Mouse (Mus musculus): Measurements from ENCODE around the gene Pde5a. TPM values are rescaled to one million over a fixed set of nuclear protein-coding genes. Genes with fewer than 3 reads are reported as not detected.

Gene Pde5a
- total and polyA plus RNA-seq, 3 experiments = not detected

DNA sequence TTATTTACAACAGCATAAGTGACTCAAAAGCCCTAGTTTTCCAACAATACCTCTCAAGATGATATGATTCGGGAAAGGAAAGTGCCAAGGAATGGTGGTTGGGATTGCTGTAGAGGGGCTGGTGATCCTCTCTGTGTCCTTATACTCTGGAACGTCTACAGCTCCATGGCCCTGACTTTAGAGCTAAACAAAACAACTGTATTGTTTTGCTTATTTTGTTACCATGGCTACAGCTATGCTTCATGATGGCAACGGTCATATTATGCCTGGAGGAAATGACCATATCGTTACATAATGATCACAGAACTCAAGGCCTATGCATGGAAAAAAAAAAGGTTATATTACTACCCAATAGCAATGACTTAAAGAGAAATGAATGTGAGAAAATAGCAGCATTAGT, 32.1 kb upstream of the Pde5a start:
- no peak for DNase-seq (ENCODE audit: low read depth, low spot score)
- H3K4me1 ChIP-seq (ENCODE audit: control insufficient read depth in 1 of 2, insufficient read depth in 2 of 2, low read length in 2 of 2) = peaks cover 5 to 6% of the 10 kb centered on the region in 2 experiments; a peak in 3 of 4 replicates

DNA sequence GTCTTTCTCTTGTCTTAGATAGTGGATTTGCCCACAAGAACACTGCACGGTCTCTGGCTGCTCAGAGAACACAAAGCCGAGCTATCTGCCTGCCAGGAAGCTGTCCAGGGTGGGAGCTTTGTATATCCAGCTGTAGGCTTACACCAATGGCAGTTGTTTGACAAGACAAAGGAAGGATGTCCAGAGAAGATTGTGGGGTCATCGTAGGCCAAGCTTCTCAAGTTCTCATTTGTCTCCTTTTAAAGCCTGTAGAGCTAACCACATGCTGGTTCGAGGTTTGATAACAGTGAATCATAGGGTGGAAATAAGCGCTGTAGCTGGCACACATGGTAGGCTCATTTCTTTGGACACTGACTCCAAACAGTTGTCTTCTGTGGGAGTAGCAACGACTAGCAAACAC, 24.5 kb upstream of the Pde5a start:
- H3K9ac ChIP-seq (ENCODE audit: control insufficient read depth, low read depth, low read length, poor library complexity, severe bottlenecking) = peak overlapping the region; percentile 22; the same call in 1 of the 2 replicates
- no peaks in the 10 kb centered on the region for H3K27me3 ChIP-seq (ENCODE audit: control insufficient read depth in 1 of 2, insufficient read depth in 2 of 2, low read length in 2 of 2)
- H3K4me3 ChIP-seq (ENCODE audit: control insufficient read depth in 1 of 2, insufficient read depth in 1 of 2, low read depth in 2 of 2, low read length in 2 of 2) = no peak overlapping the region
- H3K9me3 ChIP-seq (replicated peaks; ENCODE audit: insufficient read depth, low read length) = no peaks in the 10 kb centered on the region
- H3K36me3 ChIP-seq (ENCODE audit: control insufficient read depth in 1 of 2, insufficient read depth in 2 of 2, low read length in 2 of 2) = peaks cover 0 to 13% of the 10 kb centered on the region in 2 experiments; a peak in 2 of 4 replicates
- peak overlapping the region; percentile 53 for H3K27ac ChIP-seq (ENCODE audit: control insufficient read depth, low read depth, low read length)
- peak; percentile 87 for DNase-seq (ENCODE audit: low read depth, low spot score)
- no peaks in the 10 kb centered on the region for H3K79me2 ChIP-seq (ENCODE audit: control insufficient read depth, insufficient read depth, low read length, poor library complexity)
- H3K4me1 ChIP-seq (ENCODE audit: control insufficient read depth in 1 of 2, insufficient read depth in 2 of 2, low read length in 2 of 2) = peaks cover 7 to 12% of the 10 kb centered on the region in 2 experiments
- TF ChIP-seq E2F4 (IDR thresholded peaks at IDR 0.05; ENCODE audit: borderline replicate concordance, low read depth, low read length) = no peak
- TF ChIP-seq RCOR1 (IDR thresholded peaks at IDR 0.05; ENCODE audit: low read depth, low read length) = peak; percentile 68; the same call in 1 of the 2 replicates
- peak; percentile 73 for TF ChIP-seq SIN3A (IDR thresholded peaks at IDR 0.05; ENCODE audit: low read length)
- peak; percentile 89 for TF ChIP-seq GATA1 (IDR thresholded peaks at IDR 0.05; ENCODE audit: low read depth, low read length)
- no peak for TF ChIP-seq BHLHE40 (IDR thresholded peaks at IDR 0.05; ENCODE audit: borderline replicate concordance, low read depth, low read length)
- peak; percentile 91 for TF ChIP-seq TAL1 (IDR thresholded peaks at IDR 0.05; ENCODE audit: low read length)
- peak; percentile 90 for TF ChIP-seq TCF12 (IDR thresholded peaks at IDR 0.05; ENCODE audit: low read depth, low read length)
- 0 out of 2 replicates have a peak, but pooled peaks have one; percentile 16 for TF ChIP-seq JUND (IDR thresholded peaks at IDR 0.05; ENCODE audit: low read depth, low read length)
- no peak for TF ChIP-seq NELFE (IDR thresholded peaks at IDR 0.05; ENCODE audit: low read depth, low read length)
- TF ChIP-seq TBP (IDR thresholded peaks at IDR 0.05; ENCODE audit: low read depth, low read length) = peak; percentile 55; the same call in 1 of the 2 replicates
- TF ChIP-seq USF1 (IDR thresholded peaks at IDR 0.05; ENCODE audit: low read depth, low read length) = 0 out of 2 replicates have a peak, but pooled peaks have one; percentile 21
- peak; percentile 96 to 99 for TF ChIP-seq EP300 (IDR thresholded peaks at IDR 0.05; ENCODE audit: low read depth in 1 of 2, low read length in 2 of 2)
- peak; percentile 62 for TF ChIP-seq MYC (IDR thresholded peaks at IDR 0.05; ENCODE audit: low read depth, low read length)
- TF ChIP-seq ETS1 (IDR thresholded peaks at IDR 0.05; ENCODE audit: low read depth, low read length) = peak; percentile 89
- no peak for TF ChIP-seq SMC3 (IDR thresholded peaks at IDR 0.05; ENCODE audit: low read depth, low read length)
- TF ChIP-seq ZC3H11A (IDR thresholded peaks at IDR 0.05; ENCODE audit: low read depth, low read length) = no peak
- peak; percentile 77 for TF ChIP-seq MYB (IDR thresholded peaks at IDR 0.05; ENCODE audit: low read depth, low read length)
- TF ChIP-seq ZNF384 (IDR thresholded peaks at IDR 0.05; ENCODE audit: low read depth, low read length) = no peak
- TF ChIP-seq MAX (IDR thresholded peaks at IDR 0.05; ENCODE audit: low read length) = peak; percentile 79; the same call in 1 of the 2 replicates

More for the DNA sequence above, 32.1 kb upstream of the Pde5a start:
- no peak overlapping the region for H3K4me3 ChIP-seq (ENCODE audit: control insufficient read depth in 1 of 2, insufficient read depth in 1 of 2, low read depth in 2 of 2, low read length in 2 of 2)
- no peaks in the 10 kb centered on the region for H3K9me3 ChIP-seq (replicated peaks; ENCODE audit: insufficient read depth, low read length)
- no peaks in the 10 kb centered on the region for H3K27me3 ChIP-seq (ENCODE audit: control insufficient read depth in 1 of 2, insufficient read depth in 2 of 2, low read length in 2 of 2)
- no peaks in the 10 kb centered on the region for H3K79me2 ChIP-seq (ENCODE audit: control insufficient read depth, insufficient read depth, low read length, poor library complexity)
- TF ChIP-seq CHD2 (IDR thresholded peaks at IDR 0.05; ENCODE audit: low read length) (no peak), NRF1 (IDR thresholded peaks at IDR 0.05; ENCODE audit: insufficient read depth, low read depth, low read length, poor library complexity, severe bottlenecking) (no peak), MAZ (IDR thresholded peaks at IDR 0.05; ENCODE audit: low read depth, low read length) (no peak), E2F4 (IDR thresholded peaks at IDR 0.05; ENCODE audit: borderline replicate concordance, low read depth, low read length) (no peak), TAL1 (IDR thresholded peaks at IDR 0.05; ENCODE audit: low read length) (no peak), POLR2A (IDR thresholded peaks at IDR 0.05; ENCODE audit: control insufficient read depth in 1 of 2, insufficient read depth in 1 of 2, low read depth in 1 of 2, low read length in 2 of 2, poor library complexity in 1 of 2) (no peak), ZMIZ1 (IDR thresholded peaks at IDR 0.05; ENCODE audit: low read depth, low read length) (no peak)
- no peak overlapping the region for H3K9ac ChIP-seq (ENCODE audit: control insufficient read depth, low read depth, low read length, poor library complexity, severe bottlenecking)
- H3K27ac ChIP-seq (ENCODE audit: control insufficient read depth, low read depth, low read length) = no peak overlapping the region
- peaks cover 0 to 2% of the 10 kb centered on the region in 2 experiments; a peak in 2 of 4 replicates for H3K36me3 ChIP-seq (ENCODE audit: control insufficient read depth in 1 of 2, insufficient read depth in 2 of 2, low read length in 2 of 2)
